Mouse (Mus musculus) retina, postnatal 1 day (tissue): ENCODE data around the gene Farp1.
"Not testable (repeated sequence)": the region's sequence is repeated elsewhere in the genome, so short reads cannot be mapped to it uniquely, and the experiment has no call there.

Experiments
- DNase-seq: peaks from one replicate; pipeline ENCODE4 v3.0.0-alpha.2; 2012

Farp1 gene

DNA sequence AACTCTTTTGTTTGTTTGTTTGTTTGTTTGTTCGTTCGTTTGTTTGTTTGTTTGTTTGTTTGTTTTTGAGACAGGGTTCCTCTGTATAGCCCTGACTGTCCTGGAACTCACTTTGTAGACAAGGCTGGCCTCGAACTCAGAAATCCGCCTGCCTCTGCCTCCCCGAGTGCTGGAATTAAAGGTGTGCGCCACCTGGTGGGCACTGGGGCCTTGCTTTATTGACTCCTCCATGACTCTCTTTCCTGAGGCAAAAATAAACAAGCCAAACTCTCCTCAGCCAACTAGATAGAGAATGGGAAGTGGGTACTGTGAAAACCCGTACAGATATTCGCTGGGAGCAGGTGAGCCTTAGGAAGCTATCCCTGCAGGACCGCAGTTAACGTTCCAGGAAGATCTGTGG, 154.8 kb downstream of the Farp1 start:
- not testable (repeated sequence) for DNase-seq

DNA sequence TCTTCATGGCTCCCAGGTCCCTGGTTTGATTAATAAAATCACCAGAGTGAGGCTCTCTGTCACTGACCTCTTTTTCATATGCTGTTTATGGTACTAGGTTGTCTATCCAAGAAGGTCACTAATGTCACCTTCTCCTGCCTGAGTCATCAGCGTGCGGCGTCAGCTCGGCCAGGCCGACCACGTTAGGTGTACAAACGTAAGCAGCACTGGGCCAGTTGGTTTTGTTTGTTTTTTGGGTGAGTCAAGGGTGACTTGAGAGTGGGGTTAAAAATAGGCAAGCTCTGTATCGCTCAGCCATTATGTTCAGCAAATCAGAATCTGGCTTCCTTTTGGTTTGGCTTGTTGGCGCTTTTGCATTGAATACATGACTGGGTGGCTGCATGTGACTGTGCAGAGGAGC, 155.4 kb downstream of the Farp1 start:
- no peak for DNase-seq

DNA sequence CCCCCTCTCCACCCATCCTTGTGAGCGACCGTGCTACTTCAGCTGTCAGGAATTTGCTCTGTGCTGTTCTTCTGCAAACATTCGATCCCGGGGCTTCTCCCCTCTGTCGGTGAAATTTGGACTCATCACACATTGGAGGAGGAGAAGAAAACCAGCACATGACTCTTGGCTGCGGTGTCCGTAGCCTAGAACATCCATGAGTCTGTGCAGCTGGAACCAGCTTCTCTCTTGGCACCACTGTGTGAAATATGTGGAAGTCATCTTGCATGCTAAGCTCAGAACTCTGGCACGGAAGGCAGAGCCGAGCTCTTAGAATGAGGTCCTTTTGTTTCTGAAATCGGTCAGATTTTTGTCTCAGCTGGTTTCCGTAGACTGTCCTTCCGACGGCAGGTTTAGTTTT, 156.7 kb downstream of the Farp1 start:
- DNase-seq = no peak

DNA sequence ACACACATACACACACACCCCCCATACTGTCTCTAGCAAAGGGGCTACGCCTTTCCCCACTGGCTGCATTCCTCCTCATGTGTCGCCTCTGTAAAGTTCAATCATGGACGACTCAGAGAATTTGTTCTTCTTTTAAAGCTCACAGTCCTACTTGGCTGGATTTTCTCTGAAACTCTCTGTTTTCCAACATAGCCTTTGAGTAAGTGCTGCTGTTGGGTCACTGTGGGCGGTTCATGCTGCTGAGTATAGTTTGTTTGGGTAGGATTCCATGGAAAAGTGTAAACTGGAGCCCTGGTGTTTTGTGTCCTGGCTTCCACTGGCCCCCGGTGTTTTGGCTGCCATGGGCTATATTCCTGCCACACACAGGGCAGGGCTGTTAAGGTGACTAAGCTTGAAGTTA, 157.4 kb downstream of the Farp1 start:
- DNase-seq = no peak

DNA sequence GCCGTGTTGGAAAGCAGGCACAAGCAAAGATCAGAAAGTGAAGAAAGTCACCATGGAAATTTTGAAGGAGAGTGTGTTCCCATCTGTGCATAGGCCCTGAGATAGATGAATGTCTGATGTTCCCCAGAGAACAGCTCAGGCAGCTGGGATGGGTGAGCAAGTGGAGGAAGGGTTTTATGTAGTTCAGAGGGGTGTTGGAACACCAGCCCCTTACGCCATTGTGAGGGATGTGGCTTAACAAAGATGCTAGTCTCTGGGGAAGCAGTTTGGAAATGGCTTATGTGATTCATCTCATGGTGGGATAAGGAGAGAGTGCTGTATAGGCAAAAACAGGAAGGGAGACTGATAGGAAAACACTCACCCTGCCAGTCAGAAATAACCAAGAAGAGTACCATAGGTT, 159.0 kb downstream of the Farp1 start:
- no peak for DNase-seq

DNA sequence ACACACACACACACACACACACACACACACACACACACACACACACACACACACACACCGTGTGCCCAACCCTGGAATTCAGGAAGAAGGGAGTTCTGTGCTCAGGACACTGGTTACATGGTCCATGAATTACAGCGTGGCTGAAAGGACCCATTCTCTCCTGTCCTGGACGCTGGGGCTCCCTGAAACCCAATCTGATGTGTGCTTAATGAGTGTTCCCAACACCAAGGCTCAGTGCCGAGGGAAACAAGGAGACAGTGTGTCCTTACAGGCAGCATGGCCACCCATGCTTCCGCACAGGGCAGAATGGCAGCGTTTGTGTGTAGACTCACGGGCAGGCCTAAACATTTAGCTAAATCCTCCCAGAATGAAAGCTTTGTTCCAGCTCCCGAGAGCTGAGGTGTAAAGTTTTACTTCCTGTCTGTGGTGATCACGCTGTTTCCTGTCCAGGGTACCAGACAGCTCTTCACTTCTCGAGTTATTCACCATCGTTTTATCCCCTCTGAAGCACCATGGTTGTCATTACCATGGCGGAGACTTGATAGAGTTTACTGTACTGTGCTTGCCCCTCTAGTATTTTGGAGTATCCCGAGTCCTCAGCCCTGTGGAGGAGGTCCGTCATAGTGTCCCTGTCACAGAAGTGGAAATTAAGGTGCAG, 164.0 kb downstream of the Farp1 start:
- peak; percentile 89 for DNase-seq

DNA sequence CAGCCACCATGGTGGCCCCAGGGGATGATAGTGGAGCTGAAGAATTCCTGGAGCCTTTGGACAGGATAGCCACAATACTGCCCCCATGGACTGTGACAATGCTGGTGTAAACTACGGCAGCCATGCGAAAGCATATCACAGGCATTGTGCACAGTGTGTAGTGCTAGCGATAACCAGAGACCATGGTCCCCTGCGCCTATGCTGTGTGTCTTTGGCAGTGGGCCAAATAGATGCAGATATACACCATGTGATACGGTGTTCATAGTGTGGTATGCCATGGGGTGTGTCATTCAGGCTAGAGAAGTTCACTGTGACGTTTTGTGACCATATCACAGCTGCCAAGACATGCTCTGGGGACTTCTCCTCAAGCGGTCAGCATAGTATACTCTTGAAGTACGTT, 164.8 kb downstream of the Farp1 start:
- peak; percentile 59 for DNase-seq

DNA sequence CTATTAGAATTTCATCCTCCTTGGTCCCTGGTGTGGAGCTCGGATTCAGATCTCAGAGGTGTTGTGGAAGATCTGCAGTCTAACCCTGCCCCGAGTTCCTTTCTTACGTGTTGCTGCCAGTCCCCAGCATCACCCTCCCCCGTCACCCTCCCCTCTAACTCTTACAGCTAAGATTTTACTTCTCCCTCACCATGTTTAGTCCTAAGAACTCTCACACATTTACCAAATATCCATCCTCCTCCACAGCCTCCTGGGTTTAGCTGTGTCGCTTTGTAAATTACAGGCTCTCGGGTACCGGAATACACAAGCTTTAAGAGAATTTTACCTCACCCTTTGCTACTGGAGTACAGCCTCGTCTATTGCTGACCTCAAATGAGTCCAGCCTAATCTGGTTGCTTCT, 165.4 kb downstream of the Farp1 start:
- no peak for DNase-seq

DNA sequence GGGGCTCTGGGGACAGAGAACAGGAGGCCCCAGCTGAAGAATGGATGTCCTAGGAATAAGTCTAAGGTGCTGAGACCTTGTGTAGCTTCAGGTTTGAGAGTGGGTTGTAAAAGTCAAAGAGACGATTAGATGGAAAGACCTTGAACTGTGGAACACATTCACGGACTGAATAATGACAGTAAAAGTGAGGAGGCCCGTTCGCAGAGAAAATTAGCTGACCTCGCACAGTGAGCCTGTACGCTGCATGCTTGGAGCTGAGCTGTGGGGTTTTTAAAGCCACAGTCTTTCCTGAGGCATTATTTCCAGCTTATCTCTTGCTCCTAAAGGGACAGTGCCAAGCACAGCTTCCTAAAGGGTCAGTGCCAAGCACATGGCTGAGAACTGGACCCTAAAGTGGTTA, 166.2 kb downstream of the Farp1 start:
- no peak for DNase-seq

DNA sequence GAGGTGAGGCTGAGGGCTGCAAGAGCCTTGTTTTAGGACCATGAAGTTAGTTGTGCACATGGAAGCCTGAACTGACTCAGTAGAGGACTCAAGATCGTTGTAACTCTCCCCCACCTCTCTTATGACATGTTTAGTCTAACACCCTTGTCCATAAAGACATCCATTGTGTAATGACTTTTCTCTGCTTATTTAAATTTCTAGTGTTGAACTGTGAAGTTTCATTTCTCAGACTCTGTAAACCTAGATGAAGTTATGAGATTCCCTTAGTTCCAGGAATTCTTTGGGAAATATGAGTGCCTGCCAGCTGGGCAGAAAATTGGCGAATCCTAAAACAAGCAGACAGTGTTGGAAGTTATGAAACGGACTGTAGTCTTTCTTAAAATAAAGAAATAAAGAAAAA, 170.5 kb downstream of the Farp1 start:
- no peak for DNase-seq

DNA sequence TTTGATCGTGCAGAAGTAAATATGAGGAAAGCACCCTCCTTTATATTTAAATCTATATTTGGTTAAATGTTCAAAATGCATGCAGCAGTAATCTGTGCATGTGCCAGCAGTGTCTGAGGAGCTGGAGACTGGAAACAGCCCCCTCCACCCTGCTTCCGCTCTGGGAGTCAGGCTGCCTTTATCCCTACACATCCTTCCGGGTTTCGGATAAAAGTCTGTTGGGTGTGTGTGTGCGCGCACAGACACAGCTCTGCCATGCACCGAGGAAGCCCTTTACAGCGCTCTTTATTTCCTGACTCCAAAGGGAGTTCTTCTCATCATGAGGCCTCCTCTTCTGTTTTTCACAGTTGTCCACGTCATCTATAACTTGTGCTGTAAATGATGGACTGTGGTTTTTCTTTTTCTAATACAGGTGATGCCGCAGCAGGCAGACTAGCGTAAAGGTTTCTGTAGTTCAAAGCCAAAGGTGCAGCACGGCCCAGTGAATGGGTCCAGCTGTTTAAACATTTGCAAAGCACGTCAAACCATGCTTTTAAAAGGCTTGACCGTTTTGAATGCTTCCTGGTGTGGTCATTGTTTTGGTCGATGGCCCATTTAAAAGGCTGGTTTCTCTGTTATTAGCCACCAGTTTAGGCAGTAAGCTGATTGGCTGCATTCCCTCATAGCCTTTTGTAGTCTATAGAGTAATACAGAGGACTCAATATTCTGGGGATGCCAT, 172.6 kb downstream of the Farp1 start:
- DNase-seq = no peak

DNA sequence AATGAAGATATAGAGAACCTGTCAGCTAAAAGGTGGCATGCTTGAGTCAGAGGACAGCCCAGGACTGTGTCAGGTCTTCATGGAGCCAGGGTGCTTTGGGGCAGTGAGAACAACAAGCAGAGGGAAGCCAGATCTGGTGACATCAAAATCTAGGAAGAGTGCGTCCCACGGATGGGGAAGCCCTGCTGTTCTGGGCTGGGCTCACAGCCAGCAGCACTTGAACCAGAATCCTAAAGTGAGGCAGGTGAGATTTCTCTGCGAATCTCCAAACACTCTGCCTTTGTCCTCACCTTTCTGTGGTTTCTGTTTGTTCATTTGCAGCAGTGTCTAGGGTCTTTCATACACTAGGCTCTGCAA, 173.1 kb downstream of the Farp1 start:
- DNase-seq = no peak

DNA sequence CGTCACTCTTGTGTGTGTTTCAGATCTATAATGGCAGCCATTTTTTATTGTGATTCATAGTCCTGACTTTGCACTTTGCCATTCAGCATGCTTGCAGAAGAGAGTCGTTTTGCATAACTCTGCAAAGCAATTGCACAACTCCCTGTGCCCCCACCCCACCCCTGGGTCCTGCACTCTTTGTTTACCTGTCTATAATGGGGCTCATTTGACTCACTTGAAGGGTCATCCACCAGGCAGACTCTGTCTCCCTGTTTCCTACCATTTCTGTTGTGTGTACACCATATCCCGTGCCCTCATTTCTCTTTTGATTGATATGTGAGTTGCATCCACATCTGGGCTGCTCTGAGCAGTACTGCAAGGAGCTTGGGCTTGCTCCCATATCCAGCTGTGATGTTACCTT, 175.3 kb downstream of the Farp1 start:
- no peak for DNase-seq

DNA sequence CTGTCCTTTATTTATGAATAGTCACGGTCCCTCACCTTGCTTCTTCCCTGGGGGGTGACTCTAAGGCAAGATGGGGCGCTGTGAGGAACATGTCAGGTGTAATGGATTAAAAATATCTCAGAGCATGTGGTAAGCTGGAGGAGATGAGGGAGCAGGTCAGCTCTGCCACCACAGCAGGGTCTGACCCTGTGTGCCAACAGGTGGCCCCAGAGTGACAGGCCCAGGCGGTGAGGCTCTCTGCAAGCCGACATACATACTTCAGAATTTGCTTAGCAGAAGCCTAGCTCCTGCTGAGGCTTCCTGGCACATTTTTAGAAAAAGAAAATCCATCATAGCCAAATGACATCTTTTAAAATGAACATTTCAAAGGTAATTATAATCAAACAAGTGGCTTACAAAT, 178.7 kb downstream of the Farp1 start:
- DNase-seq = no peak

DNA sequence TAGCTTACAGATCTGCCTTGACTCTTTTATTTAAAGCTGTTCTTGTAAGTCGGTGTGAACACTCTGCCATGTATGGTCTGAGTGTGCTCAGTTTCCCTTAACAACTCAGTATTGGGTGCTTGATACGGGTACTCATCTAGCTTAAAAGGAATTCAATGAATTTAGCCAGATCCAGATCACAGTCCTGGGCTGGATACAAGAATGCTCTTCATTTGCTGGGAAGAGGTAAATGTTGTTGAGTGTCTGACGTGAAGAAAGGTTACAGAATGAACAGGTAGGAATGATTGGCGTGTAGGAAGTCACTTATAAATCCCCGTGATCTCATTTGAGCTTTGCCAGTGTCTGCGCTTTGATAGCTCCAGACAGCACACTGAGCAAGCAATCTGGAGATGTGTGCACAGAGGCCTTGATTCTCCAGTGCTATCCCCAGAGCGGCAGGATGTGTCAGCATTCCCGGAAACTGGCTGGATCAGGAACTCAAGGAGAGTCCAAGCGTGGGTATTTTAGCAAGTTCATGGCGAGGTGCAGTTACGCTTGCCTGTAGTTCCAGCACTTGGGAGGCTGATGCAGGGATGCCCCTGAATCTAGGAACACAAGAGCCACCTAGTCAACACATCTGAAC, 179.7 kb downstream of the Farp1 start:
- DNase-seq = no peak

DNA sequence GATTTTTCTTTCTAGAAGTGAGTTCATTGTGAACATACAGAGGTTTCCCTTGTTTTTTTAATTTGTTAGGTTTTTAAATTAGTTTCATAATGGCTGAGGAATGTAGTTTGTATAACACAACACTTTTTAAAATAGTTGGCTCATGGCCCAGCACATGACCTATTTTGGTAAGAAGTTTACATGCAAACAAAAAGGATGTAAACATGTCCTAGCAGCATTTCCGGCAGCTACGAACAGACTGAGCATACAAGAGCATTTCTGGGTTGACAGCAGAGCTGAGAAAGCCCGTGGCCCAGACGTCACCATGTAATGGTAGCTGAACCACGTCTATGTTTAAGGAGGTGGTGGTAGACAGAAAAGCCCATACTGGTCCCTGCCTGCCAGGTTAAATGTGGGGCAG, 180.8 kb downstream of the Farp1 start:
- DNase-seq = no peak

DNA sequence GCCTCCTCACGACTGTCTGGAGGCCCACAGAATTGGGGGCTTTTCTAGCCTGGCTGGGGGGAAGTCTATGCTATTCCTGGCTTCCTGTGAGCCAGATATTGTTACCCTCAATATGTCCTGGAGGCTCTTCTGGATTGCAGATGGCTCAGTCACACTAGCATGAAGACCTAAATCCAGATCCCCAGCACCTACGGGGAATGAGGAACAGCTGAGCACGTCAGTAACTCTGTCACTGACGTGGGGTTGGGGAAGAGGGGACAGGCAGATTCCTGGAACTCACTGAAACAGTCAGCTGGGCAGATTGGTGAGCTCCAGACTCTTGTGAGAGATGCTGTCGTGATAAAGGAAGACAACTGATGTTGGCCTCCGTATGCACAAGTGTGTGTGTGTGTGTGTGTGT, 181.7 kb downstream of the Farp1 start:
- no peak for DNase-seq

DNA sequence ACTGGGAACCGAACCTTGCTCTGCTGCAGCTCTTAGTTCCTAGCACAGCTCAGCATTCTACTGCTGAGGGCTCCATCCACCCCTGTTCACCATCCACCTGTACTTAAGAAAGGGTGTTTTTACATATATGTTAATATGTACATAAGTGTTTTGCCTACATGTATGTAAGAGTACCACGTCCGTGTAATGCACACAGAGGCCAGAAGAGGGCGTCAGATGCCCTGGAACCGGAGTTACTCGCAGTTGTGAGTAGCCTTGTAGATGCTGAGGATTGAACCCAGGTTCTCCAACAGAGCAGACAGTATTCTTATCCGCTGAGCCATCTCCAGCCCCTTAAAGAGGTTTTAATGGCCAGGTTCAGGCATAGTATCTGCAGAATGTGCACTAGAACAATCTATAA, 183.6 kb downstream of the Farp1 start:
- DNase-seq = no peak

DNA sequence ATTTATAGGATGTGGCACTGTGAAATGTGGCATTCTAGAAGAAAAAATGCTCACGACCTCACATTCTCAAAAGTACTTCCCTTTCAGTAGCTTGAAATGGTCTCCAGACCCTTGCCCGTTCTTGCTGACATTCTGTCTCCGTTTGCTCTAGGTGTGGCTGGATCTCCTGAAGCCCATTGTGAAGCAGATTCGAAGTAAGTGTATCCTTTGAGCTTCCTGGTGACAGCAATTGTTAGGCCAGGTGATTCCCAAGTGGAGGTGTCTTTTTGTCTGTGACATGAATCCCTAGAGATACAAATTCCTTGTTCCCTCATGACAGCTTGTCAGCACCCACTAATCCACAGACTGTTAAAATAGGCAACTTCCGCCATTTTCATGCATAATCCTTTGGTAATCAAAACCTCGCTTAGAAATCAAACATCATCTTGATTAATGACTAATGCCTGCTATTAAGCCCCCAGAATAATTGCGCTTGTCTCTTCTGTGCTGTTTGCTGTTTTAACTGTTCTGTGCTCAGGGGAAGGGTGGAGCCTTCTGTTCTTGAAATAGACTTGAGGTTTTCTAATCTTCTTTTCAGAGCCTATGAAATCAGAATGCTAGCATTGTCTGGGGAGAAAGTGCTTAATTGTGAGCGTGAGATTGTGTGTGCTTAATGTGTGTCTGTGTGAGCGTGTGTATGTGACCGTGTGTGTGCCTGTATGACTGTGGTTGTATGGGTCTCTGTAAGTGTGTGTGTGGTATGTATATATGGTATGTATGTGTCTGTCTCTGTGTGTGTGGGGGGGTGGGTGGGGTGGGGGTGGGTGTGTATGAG, 184.4 kb downstream of the Farp1 start:
- DNase-seq = no peak

DNA sequence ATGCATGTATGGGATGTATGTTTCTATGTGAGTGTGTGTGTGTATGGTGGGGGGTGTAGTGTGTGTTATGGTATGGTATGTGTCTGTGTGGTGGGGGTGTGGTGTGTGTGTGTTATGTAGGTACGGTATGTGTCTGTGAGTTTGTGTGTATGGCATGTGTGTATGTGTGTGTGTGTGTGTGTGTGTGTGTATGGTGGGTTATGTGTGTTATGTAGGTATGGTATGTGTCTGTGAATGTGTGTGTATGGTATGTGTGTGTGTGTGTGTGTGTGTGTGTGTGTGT, 185.0 kb downstream of the Farp1 start:
- DNase-seq = no peak

DNA sequence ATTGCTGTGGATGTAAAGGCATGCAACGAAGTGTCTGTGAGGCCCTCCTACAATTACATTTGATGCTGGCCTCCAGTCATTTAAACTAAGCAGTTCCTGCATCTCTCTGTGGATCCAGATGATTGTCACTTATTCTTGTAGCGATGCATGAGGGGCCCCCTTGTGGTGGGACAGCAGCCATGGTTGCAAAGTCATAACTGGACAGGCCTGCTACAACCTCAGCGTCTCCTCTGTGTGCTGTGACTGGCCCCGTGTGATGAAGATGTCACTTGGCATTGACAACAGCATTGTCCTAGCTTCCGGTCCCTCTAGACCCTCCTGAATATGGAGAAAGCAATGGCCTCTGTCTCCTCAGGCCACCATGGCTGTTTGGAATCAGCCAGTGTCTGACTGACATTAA, 185.7 kb downstream of the Farp1 start:
- DNase-seq = peak; percentile 71

DNA sequence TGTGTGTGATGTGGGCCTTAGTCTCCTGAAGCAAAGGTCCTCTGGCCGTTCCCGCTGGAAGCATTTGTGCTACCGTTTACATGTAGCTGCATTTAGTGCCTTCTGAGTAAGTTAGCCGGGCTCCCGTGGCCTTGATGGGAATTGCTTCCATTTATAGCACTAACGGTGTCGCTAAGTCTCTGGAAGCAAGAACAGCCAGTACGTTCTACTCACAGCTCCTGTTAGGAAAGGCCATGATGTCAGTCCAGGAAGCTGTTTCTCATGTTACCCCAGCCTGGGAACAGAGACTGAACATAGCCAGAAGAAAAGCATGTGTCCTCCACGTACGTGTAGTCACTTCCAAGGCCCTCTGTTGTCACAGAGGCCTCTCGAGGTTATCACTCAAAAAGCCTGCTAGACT, 190.8 kb downstream of the Farp1 start:
- DNase-seq = no peak

DNA sequence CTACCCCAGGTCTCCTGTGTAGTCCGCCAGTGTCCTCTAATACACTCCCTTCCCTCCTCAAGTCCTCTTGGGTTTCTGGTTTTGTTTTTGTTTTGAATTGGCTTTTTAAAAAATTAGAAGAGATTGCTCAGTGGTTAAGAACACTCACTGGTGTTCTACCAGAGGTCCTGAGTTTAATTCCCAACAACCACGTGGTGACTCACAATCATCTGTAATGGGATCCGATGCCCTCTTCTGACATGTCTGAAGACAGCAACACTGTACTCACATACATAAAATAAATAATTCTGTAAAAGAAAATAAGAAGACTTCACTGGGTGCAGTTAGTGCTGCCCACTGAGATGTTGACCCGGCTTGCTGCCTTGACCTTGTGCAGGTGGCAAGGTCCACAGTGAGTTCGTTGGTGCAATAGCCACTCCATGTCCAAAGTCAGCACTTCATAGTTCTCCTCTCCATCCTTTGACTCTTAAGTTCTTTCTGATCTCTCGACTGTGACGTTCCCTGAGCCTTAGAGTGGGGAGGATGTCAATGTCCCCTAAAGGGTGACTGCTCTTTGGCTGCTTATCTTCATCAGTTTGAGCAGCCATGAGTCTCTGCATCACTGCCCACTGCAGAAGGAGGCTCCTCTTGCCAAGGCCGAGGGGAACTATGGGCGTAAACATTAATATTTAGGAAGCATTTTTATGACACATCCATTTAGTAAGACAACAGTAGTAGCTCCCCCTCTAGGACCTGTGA, 194.2 kb downstream of the Farp1 start:
- no peak for DNase-seq
